Mouse (Mus musculus): Measurements from ENCODE around the gene Lpin2. TPM values are rescaled to one million over a fixed set of nuclear protein-coding genes. Genes with fewer than 3 reads are reported as not detected.

Gene Lpin2
- polyA plus RNA-seq, 1 experiment from 2014 or later = 93.2 TPM

GRCm38 (mm10) chr17:71206136-71206893 is 24.0 kb downstream of the Lpin2 start:
- H3K9ac ChIP-seq (ENCODE audit: low read depth, low read length) = no peak overlapping the region
- 70% methylated on average over 12 of the region's 12 CpGs for WGBS
- no peaks in the 10 kb centered on the region for H3K36me3 ChIP-seq (ENCODE audit: control insufficient read depth, insufficient read depth, low read length)
- H3K4me2 ChIP-seq (replicated peaks; ENCODE audit: low read depth, low read length) = no peak overlapping the region
- no peaks in the 10 kb centered on the region for H3K9me3 ChIP-seq (ENCODE audit: control insufficient read depth, low read length)
- ATAC-seq (ENCODE audit: low FRiP score, low TSS enrichment) = no peak
- H3K27ac ChIP-seq (ENCODE audit: low read depth, low read length) = no peak overlapping the region
- no peaks in the 10 kb centered on the region for H3K27me3 ChIP-seq (ENCODE audit: control insufficient read depth, insufficient read depth, low read length)
- no peak overlapping the region for H3K4me3 ChIP-seq (ENCODE audit: low read length)
- peaks cover 2% of the 10 kb centered on the region; the same call in 1 of the 2 replicates for H3K4me1 ChIP-seq (ENCODE audit: control insufficient read depth, insufficient read depth, low read length)

- H3K27ac ChIP-seq (ENCODE audit: low read depth, low read length) = no peak overlapping the region
- ATAC-seq (ENCODE audit: low FRiP score, low TSS enrichment) = no peak
- H3K4me2 ChIP-seq (replicated peaks; ENCODE audit: low read depth, low read length) = no peak overlapping the region
- H3K27me3 ChIP-seq (ENCODE audit: control insufficient read depth, insufficient read depth, low read length) = no peaks in the 10 kb centered on the region
- no peaks in the 10 kb centered on the region for H3K9me3 ChIP-seq (ENCODE audit: control insufficient read depth, low read length)
- H3K4me3 ChIP-seq (ENCODE audit: low read length) = no peak overlapping the region
- H3K9ac ChIP-seq (ENCODE audit: low read depth, low read length) = no peak overlapping the region
- 87% methylated on average over 3 of the region's 3 CpGs for WGBS
- no peaks in the 10 kb centered on the region for H3K36me3 ChIP-seq (ENCODE audit: control insufficient read depth, insufficient read depth, low read length)
- peaks cover 9% of the 10 kb centered on the region for H3K4me1 ChIP-seq (ENCODE audit: control insufficient read depth, insufficient read depth, low read length)
These were observed 24.9 kb downstream of the Lpin2 start for GRCm38 (mm10) chr17:71207268-71207667.

- Histone ChIP-seq H3K9me3 (ENCODE audit: control insufficient read depth, low read length) (no peaks in the 10 kb centered on the region), H3K4me2 (replicated peaks; ENCODE audit: low read depth, low read length) (no peak overlapping the region), H3K27me3 (ENCODE audit: control insufficient read depth, insufficient read depth, low read length) (no peaks in the 10 kb centered on the region), H3K36me3 (ENCODE audit: control insufficient read depth, insufficient read depth, low read length) (no peaks in the 10 kb centered on the region), H3K27ac (ENCODE audit: low read depth, low read length) (no peak overlapping the region), H3K4me3 (ENCODE audit: low read length) (no peak overlapping the region), H3K9ac (ENCODE audit: low read depth, low read length) (no peak overlapping the region), H3K4me1 (ENCODE audit: control insufficient read depth, insufficient read depth, low read length) (peaks cover 9% of the 10 kb centered on the region)
- ATAC-seq (ENCODE audit: low FRiP score, low TSS enrichment) = no peak
- 91% methylated on average over 1 of the region's 1 CpGs for WGBS
These were observed 26.0 kb downstream of the Lpin2 start for GRCm38 (mm10) chr17:71208376-71208775.

- H3K9ac ChIP-seq (ENCODE audit: low read depth, low read length) = no peak overlapping the region
- H3K27me3 ChIP-seq (ENCODE audit: control insufficient read depth, insufficient read depth, low read length) = no peaks in the 10 kb centered on the region
- no peak overlapping the region for H3K4me2 ChIP-seq (replicated peaks; ENCODE audit: low read depth, low read length)
- ATAC-seq (ENCODE audit: low FRiP score, low TSS enrichment) = no peak
- no peak overlapping the region for H3K4me3 ChIP-seq (ENCODE audit: low read length)
- no peaks in the 10 kb centered on the region for H3K36me3 ChIP-seq (ENCODE audit: control insufficient read depth, insufficient read depth, low read length)
- H3K9me3 ChIP-seq (ENCODE audit: control insufficient read depth, low read length) = no peaks in the 10 kb centered on the region
- no peak overlapping the region for H3K27ac ChIP-seq (ENCODE audit: low read depth, low read length)
- H3K4me1 ChIP-seq (ENCODE audit: control insufficient read depth, insufficient read depth, low read length) = peaks cover 13% of the 10 kb centered on the region
- 91% methylated on average over 1 of the region's 1 CpGs for WGBS
These were observed 26.6 kb downstream of the Lpin2 start for GRCm38 (mm10) chr17:71208921-71209320.

GRCm38 (mm10) chr17:71209936-71210335 is 27.6 kb downstream of the Lpin2 start:
- 79% methylated on average over 3 of the region's 3 CpGs for WGBS
- ATAC-seq (ENCODE audit: low FRiP score, low TSS enrichment) = no peak
- Histone ChIP-seq H3K4me2 (replicated peaks; ENCODE audit: low read depth, low read length) (no peak overlapping the region), H3K36me3 (ENCODE audit: control insufficient read depth, insufficient read depth, low read length) (no peaks in the 10 kb centered on the region), H3K9ac (ENCODE audit: low read depth, low read length) (no peak overlapping the region), H3K27ac (ENCODE audit: low read depth, low read length) (no peak overlapping the region), H3K4me3 (ENCODE audit: low read length) (no peak overlapping the region), H3K9me3 (ENCODE audit: control insufficient read depth, low read length) (no peaks in the 10 kb centered on the region), H3K4me1 (ENCODE audit: control insufficient read depth, insufficient read depth, low read length) (peaks cover 13% of the 10 kb centered on the region), H3K27me3 (ENCODE audit: control insufficient read depth, insufficient read depth, low read length) (no peaks in the 10 kb centered on the region)

GRCm38 (mm10) chr17:71211962-71212646 is 29.7 kb downstream of the Lpin2 start:
- H3K9ac ChIP-seq (ENCODE audit: low read depth, low read length) = no peak overlapping the region
- H3K27me3 ChIP-seq (ENCODE audit: control insufficient read depth, insufficient read depth, low read length) = no peaks in the 10 kb centered on the region
- no peak overlapping the region; the same call in 1 of the 2 replicates for H3K27ac ChIP-seq (ENCODE audit: low read depth, low read length)
- no peak for ATAC-seq (ENCODE audit: low FRiP score, low TSS enrichment)
- H3K4me3 ChIP-seq (ENCODE audit: low read length) = no peak overlapping the region
- H3K4me1 ChIP-seq (ENCODE audit: control insufficient read depth, insufficient read depth, low read length) = peaks cover 13% of the 10 kb centered on the region
- H3K36me3 ChIP-seq (ENCODE audit: control insufficient read depth, insufficient read depth, low read length) = peaks cover 3% of the 10 kb centered on the region
- no peak overlapping the region for H3K4me2 ChIP-seq (replicated peaks; ENCODE audit: low read depth, low read length)
- 74% methylated on average over 6 of the region's 6 CpGs for WGBS
- no peaks in the 10 kb centered on the region for H3K9me3 ChIP-seq (ENCODE audit: control insufficient read depth, low read length)

GRCm38 (mm10) chr17:71213666-71214065 is 31.3 kb downstream of the Lpin2 start:
- peaks cover 12% of the 10 kb centered on the region for H3K36me3 ChIP-seq (ENCODE audit: control insufficient read depth, insufficient read depth, low read length)
- no peak overlapping the region for H3K4me2 ChIP-seq (replicated peaks; ENCODE audit: low read depth, low read length)
- H3K27me3 ChIP-seq (ENCODE audit: control insufficient read depth, insufficient read depth, low read length) = no peaks in the 10 kb centered on the region
- 79% methylated on average over 1 of the region's 1 CpGs for WGBS
- H3K9ac ChIP-seq (ENCODE audit: low read depth, low read length) = no peak overlapping the region
- H3K4me3 ChIP-seq (ENCODE audit: low read length) = no peak overlapping the region
- peaks cover 13% of the 10 kb centered on the region for H3K4me1 ChIP-seq (ENCODE audit: control insufficient read depth, insufficient read depth, low read length)
- ATAC-seq (ENCODE audit: low FRiP score, low TSS enrichment) = no peak
- H3K27ac ChIP-seq (ENCODE audit: low read depth, low read length) = no peak overlapping the region
- H3K9me3 ChIP-seq (ENCODE audit: control insufficient read depth, low read length) = no peaks in the 10 kb centered on the region

- Histone ChIP-seq H3K4me1 (ENCODE audit: control insufficient read depth, insufficient read depth, low read length) (peaks cover 13% of the 10 kb centered on the region), H3K36me3 (ENCODE audit: control insufficient read depth, insufficient read depth, low read length) (peaks cover 21% of the 10 kb centered on the region), H3K4me2 (replicated peaks; ENCODE audit: low read depth, low read length) (no peak overlapping the region), H3K9me3 (ENCODE audit: control insufficient read depth, low read length) (no peaks in the 10 kb centered on the region), H3K27ac (ENCODE audit: low read depth, low read length) (no peak overlapping the region), H3K9ac (ENCODE audit: low read depth, low read length) (no peak overlapping the region), H3K4me3 (ENCODE audit: low read length) (no peak overlapping the region), H3K27me3 (ENCODE audit: control insufficient read depth, insufficient read depth, low read length) (no peaks in the 10 kb centered on the region)
- 71% methylated on average over 17 of the region's 17 CpGs for WGBS
- no peak for ATAC-seq (ENCODE audit: low FRiP score, low TSS enrichment)
These were observed 32.3 kb downstream of the Lpin2 start for GRCm38 (mm10) chr17:71214514-71215240.
